Mouse (Mus musculus) E14TG2a.4 (cell line): ENCODE data around the gene Plbd1.

Source experiments
- CTCF ChIP-seq: conservative IDR thresholded peaks from 2 replicates; pipeline ENCODE4 v1.5.1; 2014; ENCODE audit warnings: low read length
- NANOG ChIP-seq: IDR thresholded peaks from 2 replicates; pipeline ENCODE4 v1.6.1; 2014; ENCODE audit warnings: borderline replicate concordance, low read length, mixed read lengths
- POU5F1 ChIP-seq: IDR thresholded peaks from 2 replicates; pipeline ENCODE4 v1.6.1; 2014; ENCODE audit warnings: low read length, borderline replicate concordance

- TF ChIP-seq CTCF (no peak), POU5F1 (no peak), NANOG (no peak)
Measured at GRCm38 (mm10) chr6:136647455-136647861, 14.3 kb downstream of the Plbd1 start.
